Mouse (Mus musculus) mouse trophoblast stem cell (cell line): ENCODE measurements around the gene Tap1.

Experiments used
- in situ Hi-C, 2 experiments: fragments of 300-500 bp; cut with MseI, MboI; formaldehyde crosslinking; loops; 2 replicates in 1 of 2; 3 replicates in 1 of 2; pipeline ENCODE4 v1.15.1; 2025

Gene Tap1

DNA sequence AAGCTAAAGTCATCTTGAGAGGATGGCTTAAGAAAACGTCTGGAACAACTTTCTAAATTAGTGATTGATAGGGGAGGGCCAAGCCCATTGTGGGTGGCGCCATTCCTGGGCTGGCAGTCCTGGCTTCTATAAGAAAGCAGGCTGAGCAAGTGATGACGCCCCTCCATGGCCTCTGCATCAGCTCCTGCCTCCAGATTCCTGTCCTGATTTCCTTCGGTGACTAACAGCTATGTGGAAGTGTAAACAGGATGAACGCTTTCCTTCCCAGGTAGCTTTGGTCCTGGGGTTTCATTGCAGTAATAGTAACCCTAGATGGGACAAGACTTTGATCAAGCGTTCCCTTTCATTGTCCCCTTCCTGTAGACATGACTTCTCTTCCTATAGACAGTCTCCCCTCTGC, 8.3 kb upstream of the Tap1 start:
- in situ Hi-C loops: no loop called here

DNA sequence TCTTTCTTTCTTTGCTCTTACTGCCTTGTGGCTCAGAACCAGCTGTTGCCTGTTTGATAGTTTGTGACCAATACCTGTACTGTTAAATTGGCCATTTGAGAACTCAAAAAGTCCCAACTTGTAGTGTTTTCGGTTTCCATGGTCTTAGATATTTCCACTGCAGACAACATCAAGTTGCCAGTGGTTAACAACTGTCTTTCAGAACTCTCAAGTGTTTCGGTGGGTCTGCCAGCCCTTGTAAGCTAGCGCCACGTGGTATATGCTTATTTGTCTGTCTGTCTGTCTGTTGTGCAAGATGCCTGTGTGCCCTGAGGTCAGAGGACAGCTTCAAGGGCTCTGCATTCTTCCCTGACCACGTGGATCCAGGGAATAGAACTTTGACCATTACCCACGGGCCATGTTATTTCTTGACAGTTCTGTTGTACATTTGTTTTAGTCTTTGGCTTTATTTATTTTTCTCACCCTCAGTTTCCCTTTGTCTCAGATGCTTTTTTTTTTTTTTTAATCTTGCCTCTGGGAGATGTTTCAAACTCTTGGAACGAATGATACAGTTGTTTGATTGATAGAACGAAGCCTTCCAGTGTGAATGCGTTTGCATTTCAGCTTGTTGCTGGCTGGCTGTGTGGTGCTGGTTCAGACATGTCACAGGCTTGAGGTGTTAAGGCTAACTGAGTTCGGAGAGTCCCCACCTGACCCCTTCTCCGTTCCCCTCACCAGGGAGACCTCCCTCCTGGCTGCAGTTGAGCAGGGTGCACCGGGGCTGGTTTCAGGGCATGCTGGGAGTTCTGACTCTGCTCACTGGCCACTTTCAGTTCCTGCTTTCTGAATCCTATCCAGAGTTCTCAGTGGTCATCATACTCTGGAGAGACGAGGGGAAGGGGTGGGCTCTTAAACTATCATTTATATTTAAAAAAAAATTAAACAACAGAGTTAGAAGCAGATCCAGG, 7.2 kb upstream of the Tap1 start:
- in situ Hi-C loops: no loop called here

DNA sequence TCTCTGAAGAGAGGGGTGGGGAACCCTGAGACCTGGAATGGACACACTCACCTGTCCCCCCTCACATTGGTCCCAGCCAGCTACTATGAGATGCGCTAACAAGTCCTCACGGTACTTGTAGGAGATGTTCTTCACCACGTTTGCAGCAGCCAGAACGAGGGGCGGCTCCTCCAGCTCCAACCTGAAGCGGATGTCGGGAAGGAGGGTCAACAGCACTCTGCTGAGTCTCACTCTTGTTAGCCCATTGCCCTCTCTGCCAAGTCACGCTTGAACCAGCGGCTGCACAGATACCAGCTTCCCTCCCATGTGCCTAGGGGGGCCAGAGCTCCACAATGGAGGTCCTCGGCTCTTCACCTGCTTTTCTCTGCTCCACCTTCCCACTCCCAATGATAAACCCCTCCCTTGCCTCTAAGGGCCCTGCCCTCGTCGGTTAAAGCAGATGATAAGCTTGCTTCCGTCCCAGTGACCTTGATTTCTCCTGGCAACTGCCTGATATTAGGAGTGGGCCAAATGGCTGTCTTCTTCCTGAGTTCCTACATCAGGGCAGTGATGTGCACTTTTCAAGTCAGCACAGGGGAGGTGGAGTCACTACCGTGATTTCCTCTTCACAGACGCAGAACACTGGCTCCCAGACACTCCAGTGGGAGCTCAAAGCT, 3.7 kb upstream of the Tap1 start:
- in situ Hi-C loops: no loop called here

DNA sequence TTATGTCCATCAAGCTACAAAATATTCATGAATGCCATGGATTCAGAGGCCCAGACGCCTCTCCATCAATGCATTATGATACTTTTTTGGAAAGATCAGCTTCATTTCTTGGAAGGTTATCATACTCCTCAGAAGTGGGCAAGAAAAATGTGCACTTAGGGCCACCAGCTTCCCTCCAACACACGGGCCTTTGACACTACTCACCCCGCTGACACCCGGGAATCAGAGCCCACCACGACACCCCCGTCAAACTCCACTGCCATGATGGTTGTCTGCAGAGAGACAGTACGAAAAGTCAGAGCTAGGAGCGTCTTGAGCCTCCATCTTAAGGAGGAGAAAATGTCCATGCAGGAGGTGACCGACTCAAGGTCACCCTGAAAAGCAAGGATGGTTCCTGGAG, 1.8 kb upstream of the Tap1 start:
- in situ Hi-C loops: no loop called here

DNA sequence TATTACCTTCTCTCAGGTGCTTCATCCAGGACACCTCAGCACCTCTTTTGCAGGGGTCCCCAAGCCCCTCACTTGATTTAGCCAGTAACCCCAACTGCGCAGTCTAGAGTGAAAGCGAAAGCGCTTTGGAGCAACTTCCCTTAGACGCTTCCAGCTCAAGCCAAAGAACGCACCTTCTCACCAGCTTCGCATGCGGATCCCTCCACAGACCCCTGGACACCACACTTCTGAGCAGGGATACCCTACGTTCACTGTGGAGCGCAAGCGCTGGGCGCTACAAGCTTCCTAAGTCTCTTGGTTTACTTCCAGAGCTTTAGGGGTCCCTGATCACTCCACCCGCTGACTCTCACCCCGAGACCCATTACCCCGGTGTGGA, 480 bp upstream of the Tap1 start:
- in situ Hi-C loops: no loop called here

DNA sequence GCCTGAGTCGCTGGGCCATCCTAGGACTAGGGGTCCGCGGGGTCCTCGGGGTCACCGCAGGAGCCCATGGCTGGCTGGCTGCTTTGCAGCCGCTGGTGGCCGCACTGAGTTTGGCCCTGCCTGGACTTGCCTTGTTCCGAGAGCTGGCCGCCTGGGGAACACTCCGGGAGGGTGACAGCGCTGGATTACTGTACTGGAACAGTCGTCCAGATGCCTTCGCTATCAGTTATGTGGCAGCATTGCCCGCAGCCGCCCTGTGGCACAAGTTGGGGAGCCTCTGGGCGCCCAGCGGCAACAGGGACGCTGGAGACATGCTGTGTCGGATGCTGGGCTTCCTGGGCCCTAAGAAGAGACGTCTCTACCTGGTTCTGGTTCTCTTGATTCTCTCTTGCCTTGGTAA, 657 bp downstream of the Tap1 start:
- in situ Hi-C loops: no loop called here

DNA sequence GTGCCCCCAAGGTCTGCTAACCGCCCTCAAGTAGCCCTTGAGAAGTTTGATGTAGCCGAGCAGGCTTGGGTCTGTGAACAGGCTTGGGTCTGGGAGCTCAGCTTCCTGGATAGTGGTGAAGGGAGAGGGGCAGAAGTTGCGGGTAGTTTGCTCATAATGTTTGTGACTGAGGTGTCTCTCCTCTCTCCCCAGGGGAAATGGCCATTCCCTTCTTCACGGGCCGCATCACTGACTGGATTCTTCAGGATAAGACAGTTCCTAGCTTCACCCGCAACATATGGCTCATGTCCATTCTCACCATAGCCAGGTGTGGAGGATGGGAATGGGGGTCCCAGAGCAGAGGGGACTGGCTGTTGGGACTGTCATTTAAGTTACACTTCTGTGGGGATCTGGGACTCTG, 1.6 kb downstream of the Tap1 start:
- in situ Hi-C loops: no loop called here

DNA sequence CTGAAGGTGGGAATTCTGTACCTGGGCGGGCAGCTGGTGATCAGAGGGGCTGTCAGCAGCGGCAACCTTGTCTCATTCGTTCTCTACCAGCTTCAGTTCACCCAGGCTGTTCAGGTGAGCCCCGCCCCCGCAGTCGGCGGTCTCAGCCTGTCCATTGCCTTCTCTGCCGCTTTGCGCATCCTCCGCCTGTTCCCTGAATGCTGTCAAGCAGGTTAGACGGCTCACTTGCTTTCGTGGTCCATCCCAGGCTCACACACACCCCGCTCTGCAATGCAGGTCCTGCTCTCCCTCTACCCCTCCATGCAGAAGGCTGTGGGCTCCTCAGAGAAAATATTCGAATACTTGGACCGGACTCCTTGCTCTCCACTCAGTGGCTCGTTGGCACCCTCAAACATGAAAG, 5.5 kb downstream of the Tap1 start:
- in situ Hi-C loops: no loop called here

DNA sequence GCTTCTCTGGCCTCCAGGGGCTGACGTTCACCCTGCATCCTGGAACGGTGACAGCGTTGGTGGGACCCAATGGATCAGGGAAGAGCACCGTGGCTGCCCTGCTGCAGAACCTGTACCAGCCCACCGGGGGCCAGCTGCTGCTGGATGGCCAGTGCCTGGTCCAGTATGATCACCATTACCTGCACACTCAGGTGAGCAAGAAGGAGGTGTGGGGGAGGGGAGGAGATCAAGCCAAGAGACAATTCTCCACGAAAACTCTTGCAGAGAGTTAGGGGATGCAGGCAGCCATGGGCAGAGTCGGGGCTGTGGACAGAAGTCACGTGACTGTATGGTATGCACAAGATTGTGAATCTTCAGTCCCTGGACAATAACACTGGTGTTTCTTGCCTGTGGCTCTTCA, 6.1 kb downstream of the Tap1 start:
- in situ Hi-C loops: no loop called here

DNA sequence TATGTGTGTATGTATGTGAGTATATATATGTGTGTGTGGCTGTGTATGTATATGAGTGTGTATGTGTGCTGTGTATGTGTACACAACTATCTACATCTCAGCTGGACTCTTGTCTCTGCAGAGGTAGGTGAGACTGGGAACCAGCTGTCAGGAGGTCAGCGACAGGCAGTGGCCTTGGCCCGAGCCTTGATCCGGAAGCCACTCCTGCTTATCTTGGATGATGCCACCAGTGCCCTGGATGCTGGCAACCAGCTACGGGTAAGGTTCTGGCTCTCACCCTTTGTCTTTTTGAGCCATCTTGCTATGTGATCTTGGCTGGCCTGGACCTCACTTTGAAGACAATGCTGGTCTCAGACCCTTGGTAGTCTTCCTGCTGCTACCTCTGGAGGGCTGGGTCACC, 7.4 kb downstream of the Tap1 start:
- in situ Hi-C loops: no loop called here

DNA sequence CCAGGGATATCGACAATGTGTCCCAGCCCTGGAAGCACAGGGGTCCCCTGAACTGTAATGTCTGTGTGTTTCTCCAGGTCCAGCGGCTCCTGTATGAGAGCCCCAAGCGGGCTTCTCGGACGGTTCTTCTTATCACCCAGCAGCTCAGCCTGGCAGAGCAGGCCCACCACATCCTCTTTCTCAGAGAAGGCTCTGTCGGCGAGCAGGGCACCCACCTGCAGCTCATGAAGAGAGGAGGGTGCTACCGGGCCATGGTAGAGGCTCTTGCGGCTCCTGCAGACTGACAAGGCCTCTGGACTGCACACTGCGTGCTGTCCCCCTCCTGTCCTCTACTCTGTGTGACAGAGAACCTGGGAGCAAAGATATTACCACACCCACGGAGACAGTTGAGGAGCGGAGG, 9.1 kb downstream of the Tap1 start:
- in situ Hi-C loops: no loop called here

DNA sequence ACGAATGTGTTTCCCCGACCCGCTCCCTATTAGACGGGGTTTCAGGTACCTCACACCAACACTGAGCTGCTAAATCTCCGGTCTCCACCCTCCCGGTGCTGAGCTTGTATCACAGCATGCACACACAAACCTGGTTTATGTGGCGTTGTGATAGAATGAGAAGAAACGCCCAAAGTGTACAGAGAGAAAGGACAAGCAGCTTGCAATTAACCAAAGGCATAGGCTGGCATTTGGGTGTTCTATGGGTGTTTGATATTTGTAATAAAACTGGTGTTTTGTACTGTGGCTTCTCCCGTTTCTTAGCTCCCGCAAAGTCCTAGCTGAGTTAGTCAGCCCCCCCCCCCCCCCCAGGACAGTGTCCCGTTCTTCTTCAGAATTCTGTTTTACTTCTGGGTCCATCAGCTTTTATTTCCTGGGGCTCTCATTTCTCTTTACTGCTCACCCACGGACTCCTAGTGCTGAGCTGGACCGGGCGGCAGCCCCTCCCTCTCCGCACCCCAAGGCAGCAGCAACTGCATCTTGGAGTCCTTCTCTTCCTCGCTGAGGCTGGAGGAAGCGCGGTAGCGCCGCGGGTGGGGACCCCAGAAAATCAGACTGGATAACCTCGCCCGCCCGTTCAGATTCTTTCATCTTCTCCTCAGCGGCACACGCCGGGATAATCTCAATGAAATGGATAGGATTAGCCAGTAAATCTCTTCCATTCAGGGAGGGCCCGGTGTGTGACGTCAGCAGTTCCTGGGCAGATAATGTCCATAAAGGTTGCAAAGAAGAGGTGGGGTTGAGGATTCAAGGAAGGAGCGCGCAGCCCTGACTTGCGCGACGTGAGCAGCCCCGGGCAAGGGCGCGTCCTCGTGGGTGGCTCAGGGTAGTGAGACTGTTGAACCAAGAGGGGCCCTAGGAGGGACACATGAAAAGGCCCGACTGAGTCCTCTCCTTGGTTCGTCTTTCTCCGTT, 9.9 kb downstream of the Tap1 start, which contains the start of gene Psmb8:
Gene Psmb8, plus strand, starts transcription at position 781 of the 954 bp plus-strand sequence.
- in situ Hi-C loops: no loop called here

DNA sequence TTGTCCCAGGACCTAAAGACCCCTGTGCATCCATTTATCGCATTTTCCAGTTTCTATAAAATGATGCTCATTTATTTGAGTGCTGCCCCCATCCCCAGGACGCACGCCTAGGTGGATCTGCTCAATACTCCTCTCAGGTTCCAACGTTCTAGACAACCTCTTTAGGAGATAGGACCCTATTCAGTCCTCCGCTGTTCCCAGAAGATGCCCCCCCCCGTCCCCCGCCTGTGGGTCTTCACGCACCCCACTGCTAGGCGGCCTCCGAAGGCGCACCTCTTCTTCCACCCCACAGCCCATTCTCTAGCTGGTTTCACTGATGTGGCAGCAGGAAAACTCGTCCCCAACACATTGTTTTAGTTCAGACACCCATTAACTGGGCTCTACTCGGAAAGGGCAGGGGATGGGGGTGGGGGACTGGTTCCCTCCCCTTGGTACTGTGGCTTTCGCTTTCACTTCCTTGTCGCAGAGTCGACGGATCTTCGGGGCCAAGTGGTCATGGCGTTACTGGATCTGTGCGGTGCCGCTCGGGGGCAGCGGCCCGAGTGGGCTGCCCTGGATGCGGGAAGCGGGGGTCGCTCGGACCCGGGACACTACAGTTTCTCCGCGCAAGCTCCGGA, 10.7 kb downstream of the Tap1 start:
- in situ Hi-C loops: no loop called here

DNA sequence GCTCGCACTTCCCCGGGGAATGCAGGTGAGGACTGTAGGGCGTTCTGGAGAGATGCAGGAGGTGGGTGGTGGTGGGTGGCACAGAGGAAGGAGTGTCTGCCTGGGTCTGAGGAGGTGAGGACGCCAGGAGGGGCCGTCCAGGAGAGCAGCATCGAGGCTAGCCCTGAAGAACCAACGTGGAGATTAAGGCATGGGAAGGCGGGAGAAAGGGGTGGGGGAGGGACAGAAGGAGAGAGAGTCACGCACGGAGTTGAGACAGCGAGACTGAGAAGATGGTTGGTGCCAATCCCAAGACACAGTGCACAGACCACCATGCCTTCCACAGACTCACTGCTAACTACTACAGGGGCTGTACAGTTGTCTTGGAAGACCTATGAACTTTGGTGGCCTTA, 11.2 kb downstream of the Tap1 start:
- in situ Hi-C loops: no loop called here

DNA sequence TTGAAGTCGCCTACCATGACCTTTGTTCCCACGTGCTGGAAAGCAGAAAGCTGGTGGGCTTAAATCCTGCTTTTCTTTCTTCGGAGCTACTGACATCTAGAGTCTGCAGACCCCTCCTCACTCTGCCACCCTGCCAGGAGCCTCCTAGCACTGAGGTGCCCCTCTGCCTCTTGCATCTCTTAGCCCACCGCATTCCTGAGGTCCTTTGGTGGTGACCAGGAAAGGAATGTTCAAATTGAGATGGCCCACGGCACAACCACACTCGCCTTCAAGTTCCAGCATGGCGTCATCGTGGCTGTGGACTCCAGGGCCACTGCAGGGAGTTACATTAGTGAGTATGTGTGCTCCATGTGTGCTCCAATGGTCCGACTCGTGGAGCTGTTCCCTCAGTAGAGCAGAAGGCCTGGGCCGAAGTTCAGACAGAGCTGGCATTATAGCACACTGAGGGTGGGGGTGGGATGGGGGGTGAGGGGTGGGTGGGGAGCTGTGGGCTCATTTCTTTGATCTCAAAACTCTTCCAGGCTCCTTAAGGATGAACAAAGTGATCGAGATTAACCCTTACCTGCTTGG, 11.8 kb downstream of the Tap1 start:
- in situ Hi-C loops: no loop called here

DNA sequence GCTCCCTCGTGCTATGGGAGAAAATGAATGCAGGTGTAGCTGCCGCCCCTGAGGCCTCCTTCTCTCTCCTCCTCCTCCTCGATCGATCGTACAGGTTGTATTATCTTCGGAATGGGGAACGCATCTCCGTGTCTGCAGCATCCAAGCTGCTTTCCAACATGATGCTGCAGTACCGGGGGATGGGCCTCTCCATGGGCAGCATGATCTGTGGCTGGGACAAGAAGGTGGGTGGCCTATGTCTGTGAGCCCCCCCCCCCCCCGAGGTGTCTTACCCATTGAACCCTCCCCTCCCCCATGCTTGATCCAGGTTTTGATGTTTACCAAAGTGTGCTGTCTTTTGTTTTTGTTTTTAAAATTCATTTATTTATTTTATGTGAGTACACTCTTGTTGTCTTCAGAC, 12.7 kb downstream of the Tap1 start:
- in situ Hi-C loops: no loop called here

DNA sequence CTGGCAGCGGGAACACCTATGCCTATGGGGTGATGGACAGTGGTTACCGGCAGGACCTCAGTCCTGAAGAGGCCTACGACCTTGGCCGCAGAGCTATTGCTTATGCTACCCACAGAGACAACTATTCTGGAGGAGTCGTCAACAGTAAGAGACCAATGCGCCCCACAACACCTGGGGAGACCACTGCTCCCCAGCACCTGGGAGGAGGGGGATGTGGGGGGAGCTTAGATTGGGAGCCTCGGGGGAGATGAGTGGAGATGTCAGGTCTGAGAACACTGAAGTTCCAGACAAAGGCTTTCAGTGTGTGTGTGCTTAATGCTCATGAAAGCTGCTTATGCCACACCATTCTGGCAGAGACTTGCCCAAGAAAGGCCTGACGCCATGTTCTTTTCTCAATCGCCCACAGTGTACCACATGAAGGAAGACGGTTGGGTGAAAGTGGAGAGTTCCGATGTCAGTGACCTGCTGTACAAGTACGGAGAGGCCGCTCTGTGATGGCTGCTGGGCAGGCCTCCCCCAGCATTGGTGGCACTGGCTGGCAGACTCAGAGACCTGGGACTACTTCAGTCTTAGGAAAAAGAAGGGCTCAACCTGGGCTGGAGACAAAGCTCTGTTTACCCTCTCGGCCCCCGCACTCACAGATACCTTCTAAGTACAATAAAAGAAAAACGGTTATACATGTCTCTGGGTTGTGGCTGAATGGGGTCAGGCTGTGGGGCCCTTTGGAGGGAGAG, 13.6 kb downstream of the Tap1 start:
- in situ Hi-C loops: no loop called here

DNA sequence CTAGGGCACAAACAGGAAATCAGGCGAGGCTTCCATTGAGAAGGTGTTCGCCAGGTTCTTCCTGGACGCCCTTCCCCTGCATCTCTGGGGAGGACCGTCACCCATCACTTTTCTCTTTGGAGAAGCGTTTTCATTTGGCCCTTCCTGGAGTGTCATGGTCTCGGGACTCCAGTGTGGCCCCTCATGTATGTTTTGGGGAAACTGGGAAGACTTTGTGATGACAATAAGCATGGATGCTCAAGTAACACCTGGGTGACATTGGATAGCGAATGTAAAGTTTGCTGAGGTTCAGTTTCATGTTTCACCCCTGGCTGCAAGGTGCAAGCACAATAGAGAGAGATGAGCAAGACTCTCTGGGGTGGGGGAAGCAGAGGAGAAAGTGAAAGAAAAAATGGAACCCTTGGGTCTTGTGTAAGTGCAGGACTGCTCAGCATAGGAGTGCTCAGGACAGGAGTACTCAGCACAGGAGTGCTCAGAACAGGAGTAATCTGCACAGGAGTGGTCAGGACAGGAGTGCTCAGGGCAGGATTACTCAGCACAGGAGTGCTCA, 14.2 kb downstream of the Tap1 start:
- in situ Hi-C loops: no loop called here

DNA sequence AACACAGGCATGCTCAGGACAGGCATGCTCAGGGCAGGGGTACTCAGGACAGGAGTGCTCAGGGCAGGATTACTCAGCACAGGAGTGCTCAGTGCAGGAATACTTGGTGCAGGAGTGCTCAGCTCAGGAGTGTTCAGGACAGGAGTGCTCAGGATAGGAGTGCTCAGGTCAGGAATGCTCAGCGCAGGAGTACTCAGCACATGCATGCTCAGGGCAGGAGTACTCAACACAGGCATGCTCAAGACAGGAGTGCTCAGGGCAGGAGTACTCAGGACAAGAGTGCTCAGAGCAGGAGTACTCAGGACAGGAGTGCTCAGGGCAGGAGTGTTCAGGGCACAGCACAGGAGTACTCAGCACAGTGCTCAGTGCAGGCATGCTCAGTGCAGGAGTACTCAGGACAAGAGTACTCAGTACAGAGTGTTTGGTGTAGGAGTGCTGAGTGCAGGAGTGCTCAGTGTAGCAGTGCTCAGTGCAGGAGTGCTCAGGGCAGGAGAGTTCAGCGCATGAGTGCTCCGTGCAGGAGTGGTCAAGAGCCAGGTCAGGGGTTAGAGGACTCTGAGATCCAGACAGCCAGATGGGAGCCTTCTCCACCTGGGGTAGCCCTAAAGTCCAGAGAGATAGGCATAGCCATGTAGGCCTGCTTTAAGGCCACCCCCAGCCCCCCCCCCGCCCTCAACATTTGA, 15.5 kb downstream of the Tap1 start:
- in situ Hi-C loops: no loop called here

DNA sequence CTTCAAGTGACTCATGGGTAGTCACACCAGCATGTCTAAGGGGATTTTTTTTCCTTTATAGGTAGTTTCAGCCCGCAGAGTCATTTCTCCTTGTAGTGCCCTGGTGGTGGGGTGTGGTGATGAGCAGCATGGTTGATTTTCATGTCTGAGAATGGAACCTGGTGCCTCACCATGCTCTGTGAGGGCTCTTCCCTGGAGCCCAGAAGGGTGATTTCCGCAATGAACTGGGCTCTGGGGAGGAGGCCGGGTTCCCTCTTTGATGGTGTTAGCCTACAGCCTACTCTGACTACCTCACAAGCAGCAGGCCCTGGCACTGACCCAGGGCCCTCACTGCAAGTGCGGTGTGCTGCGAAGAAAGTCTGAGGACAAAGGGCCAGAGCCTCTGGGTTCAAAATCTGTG, 16.1 kb downstream of the Tap1 start, which contains the start of gene Tap2:
Gene Tap2, plus strand, starts transcription at position 84 of the 400 bp plus-strand sequence.
- in situ Hi-C loops: no loop called here
